Mouse (Mus musculus): ENCODE data around the gene Wdpcp.

DNA sequence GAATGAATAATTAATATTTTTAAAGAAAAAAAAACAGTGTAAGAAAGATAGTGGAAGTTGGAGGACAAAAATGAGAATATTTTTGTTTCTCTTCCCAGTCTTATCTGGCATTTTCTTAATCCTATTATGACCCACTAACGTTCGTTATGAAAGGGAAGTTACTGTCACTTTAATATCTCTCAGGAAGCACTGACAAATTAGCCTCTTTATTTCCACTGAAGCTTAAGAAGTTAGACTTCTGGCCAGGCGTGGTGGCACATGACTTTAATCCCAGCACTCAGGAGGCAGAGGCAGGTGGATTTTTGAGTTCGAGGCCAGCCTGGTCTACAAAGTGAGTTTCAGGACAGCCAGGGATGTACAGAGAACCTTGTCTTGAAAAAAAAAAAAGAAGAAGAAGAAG is 299.7 kb downstream of the Wdpcp start:
- no peak for TF ChIP-seq POLR2A (IDR thresholded peaks at IDR 0.05; ENCODE audit: borderline replicate concordance, extremely low read depth, insufficient read depth, insufficient read length, poor library complexity, severe bottlenecking)
- no peak for TF ChIP-seq CTCF (IDR thresholded peaks at IDR 0.05; ENCODE audit: borderline replicate concordance, extremely low read depth, insufficient read depth, insufficient read length)
